Mouse (Mus musculus) frontal cortex, postnatal 10 days (tissue): Measurements from ENCODE around the gene Ppig.
"Not testable (repeated sequence)": the region's sequence is repeated elsewhere in the genome, so short reads cannot be mapped to it uniquely, and the experiment has no call there.

ENCODE experiments used
- DNase-seq, 2 experiments: peaks; one replicate each; pipeline ENCODE4 v3.0.0; 2022; ENCODE audit warnings: low spot score in 2 of 2, mixed read lengths in 1 of 2

Ppig gene

GRCm38 (mm10) chr2:69722273-69722649, at the start of gene Ppig:
Gene Ppig (plus strand): TSS chr2:69722545.
- DNase-seq: no peak

- DNase-seq: no peak
These were observed 48.6 kb upstream of the Ppig start for GRCm38 (mm10) chr2:69673723-69674122.

- no peak for DNase-seq
These were observed 47.1 kb upstream of the Ppig start for GRCm38 (mm10) chr2:69675266-69675665.

- no peak for DNase-seq
These were observed 45.6 kb upstream of the Ppig start for GRCm38 (mm10) chr2:69676713-69677112.

GRCm38 (mm10) chr2:69677215-69677614, 45.1 kb upstream of the Ppig start:
- not testable (repeated sequence) for DNase-seq

GRCm38 (mm10) chr2:69679990-69680389, 42.4 kb upstream of the Ppig start:
- DNase-seq: no peak

- no peak for DNase-seq
These were observed 40.4 kb upstream of the Ppig start for GRCm38 (mm10) chr2:69681931-69682330.

- DNase-seq: no peak
These were observed 39.1 kb upstream of the Ppig start for GRCm38 (mm10) chr2:69683036-69683805.

GRCm38 (mm10) chr2:69684488-69684887, 37.9 kb upstream of the Ppig start:
- no peak for DNase-seq

- no peak for DNase-seq
These were observed 32.1 kb upstream of the Ppig start for GRCm38 (mm10) chr2:69690214-69690613.

GRCm38 (mm10) chr2:69690843-69691242, 31.5 kb upstream of the Ppig start:
- no peak for DNase-seq

- no peak for DNase-seq
These were observed 28.8 kb upstream of the Ppig start for GRCm38 (mm10) chr2:69693501-69693900.

- no peak for DNase-seq
These were observed 21.9 kb upstream of the Ppig start for GRCm38 (mm10) chr2:69700446-69700845.

- no peak for DNase-seq
These were observed 10.2 kb upstream of the Ppig start for GRCm38 (mm10) chr2:69712171-69712570.

GRCm38 (mm10) chr2:69712981-69713625, 9.2 kb upstream of the Ppig start, which contains the start of gene Fastkd1:
Gene Fastkd1 (minus strand): TSS chr2:69713516.
- DNase-seq: peak; percentile 79 to 84

- no peak for DNase-seq
These were observed 8.7 kb upstream of the Ppig start for GRCm38 (mm10) chr2:69713626-69714014.

- DNase-seq: no peak
These were observed 8.2 kb upstream of the Ppig start for GRCm38 (mm10) chr2:69714126-69714525.

GRCm38 (mm10) chr2:69716483-69716882, 5.9 kb upstream of the Ppig start:
- DNase-seq: no peak

- no peak for DNase-seq
These were observed 3.2 kb upstream of the Ppig start for GRCm38 (mm10) chr2:69719121-69719520.

- peak; percentile 90 to 94 for DNase-seq
These were observed 539 bp downstream of the Ppig start for GRCm38 (mm10) chr2:69722650-69723518.

- no peak for DNase-seq
These were observed 1.1 kb downstream of the Ppig start for GRCm38 (mm10) chr2:69723519-69723825.

- no peak for DNase-seq
These were observed 22.7 kb downstream of the Ppig start for GRCm38 (mm10) chr2:69745091-69745490.
